Mouse (Mus musculus) left cerebral cortex, postnatal 10 days (tissue): Measurements from ENCODE around the gene Usp11. TPM values are rescaled to one million over a fixed set of nuclear protein-coding genes. Genes with fewer than 3 reads are reported as not detected.

Experiments
- DNase-seq, 2 experiments: peaks; one replicate each; pipeline ENCODE4 v3.0.0; 2021 to 2022; ENCODE audit warnings: low spot score in 2 of 2, mixed read lengths in 1 of 2; ENCODE audit errors: extremely low spot score in 1 of 2
- intact Hi-C: fragments of 180-260 bp; cut with DNase I; formaldehyde crosslinking; loops from one replicate; pipeline ENCODE4 v1.15.1; 2025
- total RNA-seq, 2 experiments: library from RNA; stranded (reverse); gene quantifications; 2 replicates each; pipeline ENCODE4 v1.2.3; 2021

The Usp11 gene
- total RNA-seq, 2 experiments from 2014 or later: 78.0 to 80.0 TPM

- intact Hi-C loops: no loop called here
- DNase-seq: no peak
Observed at GRCm38 (mm10) chrX:20748829-20749228, 45.1 kb downstream of the Usp11 start.

DNA sequence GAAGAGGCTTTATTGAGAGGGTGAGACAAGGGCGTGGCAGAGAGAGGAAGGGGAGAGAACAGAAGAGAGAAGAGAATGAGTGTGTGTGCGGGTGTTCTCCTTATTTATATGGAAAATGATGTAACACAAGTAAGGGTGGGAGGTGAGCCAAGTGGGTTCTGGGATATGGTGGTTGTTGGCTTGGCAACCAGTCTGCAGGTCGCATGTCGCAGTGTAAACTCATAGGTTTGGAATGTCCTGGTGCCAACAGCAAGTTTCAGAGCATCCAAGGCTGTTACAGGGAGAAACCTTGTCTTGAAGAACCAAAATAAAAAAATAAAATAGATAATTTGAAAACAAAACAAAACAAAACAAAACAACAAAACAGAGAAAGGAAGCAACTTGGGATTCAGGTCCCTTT, 57.5 kb downstream of the Usp11 start:
- no peak for DNase-seq
- intact Hi-C loops: no loop called here

Other genes with a start within 250 kb of the Usp11 start
- gene Rgn, start 154.1 kb upstream of the Usp11 start, total RNA-seq: under 1 TPM; 0.22 to 0.49 TPM
- gene Rbm10, start 86.4 kb upstream of the Usp11 start, total RNA-seq: 10 to 100 TPM; 32.6 to 34.4 TPM
- gene Ndufb11, start 86.3 kb upstream of the Usp11 start, total RNA-seq: 100 to 1,000 TPM; 151 to 160 TPM
- gene Uba1, start 45.6 kb upstream of the Usp11 start, total RNA-seq: 100 to 1,000 TPM; 441 to 479 TPM
- gene Cdk16, start 16.0 kb upstream of the Usp11 start, total RNA-seq: 100 to 1,000 TPM; 298 to 304 TPM
- gene Araf, start 93.9 kb downstream of the Usp11 start, total RNA-seq: 100 to 1,000 TPM; 210 to 211 TPM
- 1 to 10 TPM; 1.1 to 1.3 TPM for gene Timp1, start 166.3 kb downstream of the Usp11 start, total RNA-seq
- 100 to 1,000 TPM; 450 to 457 TPM for gene Syn1, start 217.1 kb downstream of the Usp11 start, total RNA-seq
- 1 to 10 TPM; 7.4 to 9.0 TPM for gene Cfp, start 227.6 kb downstream of the Usp11 start, total RNA-seq
- gene Elk1, start 246.7 kb downstream of the Usp11 start, total RNA-seq: 10 to 100 TPM; 30.2 to 30.7 TPM